ENCODE assay signal across 9 mouse cellular contexts in genomic region chr3:111069156-111069555, GRCm38 (mm10).
DNase-seq lines count a peak whose midpoint lies in the region; ATAC-seq and TF ChIP-seq lines count a peak whose summit lies in the region.
"Had no signal": no experiment of that assay in that cellular context is flagged by ENCODE, and none has a peak within 500 bp of the region (broad histone marks: within the 10 kb centered on the region; RNA-seq: fewer than 3 reads in every experiment).

No protein-coding gene starts in this region.

- H3K27ac ChIP-seq in embryonic facial prominence, embryonic 10.5 days (replicated peaks), result no peak overlapping the region
- H3K27ac ChIP-seq in neural tube, embryonic 12.5 days, result no peak overlapping the region
- H3K27ac ChIP-seq: liver, embryonic 14.5 days had no signal

- peaks cover 5% of the 10 kb centered on the region for H3K4me1 ChIP-seq in embryonic facial prominence, embryonic 10.5 days
- no peaks in the 10 kb centered on the region for H3K4me1 ChIP-seq in neural tube, embryonic 12.5 days

- H3K9ac ChIP-seq in neural tube, embryonic 12.5 days, result no peak overlapping the region
- H3K9ac ChIP-seq: liver, embryonic 14.5 days had no signal

- H3K4me2 ChIP-seq in neural tube, embryonic 12.5 days (replicated peaks), result no peak overlapping the region

- no peaks in the 10 kb centered on the region for H3K36me3 ChIP-seq in embryonic facial prominence, embryonic 10.5 days (replicated peaks)
- H3K36me3 ChIP-seq in neural tube, embryonic 12.5 days, result no peaks in the 10 kb centered on the region

- TF ChIP-seq POLR2A in brain, embryonic 14.5 days (IDR thresholded peaks at IDR 0.05; ENCODE audit: borderline replicate concordance, extremely low read depth, insufficient read depth, insufficient read length, poor library complexity, severe bottlenecking), result no peak

- WGBS in embryonic facial prominence, embryonic 10.5 days, result 31% methylated on average over 7 of the region's 7 CpGs
- 32% methylated on average over 7 of the region's 7 CpGs for WGBS in neural tube, embryonic 12.5 days

- no peaks in the 10 kb centered on the region for H3K27me3 ChIP-seq in embryonic facial prominence, embryonic 10.5 days (replicated peaks; ENCODE audit: low read depth, poor library complexity, severe bottlenecking)
- no peaks in the 10 kb centered on the region for H3K27me3 ChIP-seq in neural tube, embryonic 12.5 days (replicated peaks)

- H3K4me3 ChIP-seq in embryonic facial prominence, embryonic 10.5 days, result no peak overlapping the region
- no peak overlapping the region for H3K4me3 ChIP-seq in neural tube, embryonic 12.5 days

- ATAC-seq in neural tube, embryonic 12.5 days (ENCODE audit: low FRiP score, low read depth), result 0 out of 2 replicates have a peak, but pooled peaks have one; percentile 52

- no peaks in the 10 kb centered on the region for H3K9me3 ChIP-seq in embryonic facial prominence, embryonic 10.5 days
- H3K9me3 ChIP-seq in neural tube, embryonic 12.5 days, result no peaks in the 10 kb centered on the region

- peak; percentile 67; the same call in 1 of the 2 replicates for TF ChIP-seq CTCF in brain, embryonic 14.5 days (IDR thresholded peaks at IDR 0.05; ENCODE audit: borderline replicate concordance, extremely low read depth, insufficient read depth, insufficient read length)

- peak; percentile 2 for DNase-seq in lung, postnatal 10 days
- no peak for DNase-seq in lung, adult 18-20 months
- DNase-seq in brain, embryonic 14.5 days (ENCODE audit: low read depth), result peak; percentile 88
- peak; percentile 52 for DNase-seq in embryonic facial prominence, embryonic 10.5 days (ENCODE audit: low spot score)
- DNase-seq in layer of hippocampus, adult 18-20 months (ENCODE audit: low spot score in 2 of 2), result peak; percentile 30 to 82
- DNase-seq in c-Kit-positive CD71-positive TER-119-positive erythroid progenitor cells, embryonic 14.5 days (ENCODE audit: low spot score), result no peak
- no peak for DNase-seq in thymus, postnatal 10 days (ENCODE audit: low spot score in 2 of 2)

Comparison
In these comparisons a context has a peak if more than half of its experiments do, and no peak if none do; other contexts are left out.
1. DNase-seq: peak in lung, postnatal 10 days (single experiment), brain, embryonic 14.5 days (single experiment), embryonic facial prominence, embryonic 10.5 days (single experiment) and layer of hippocampus, adult 18-20 months (2 of 2); none in lung, adult 18-20 months (0 of 2), c-Kit-positive CD71-positive TER-119-positive erythroid progenitor cells, embryonic 14.5 days (single experiment) and thymus, postnatal 10 days (0 of 2).